Comparison of ENCODE assay signal across 15 mouse cellular contexts in genomic region chr2:18699401-18699990, GRCm38 (mm10). TPM values are rescaled to one million over a fixed set of nuclear protein-coding genes. Genes with fewer than 3 reads are reported as not detected.
DNase-seq lines count a peak whose midpoint lies in the region; ATAC-seq and TF ChIP-seq lines count a peak whose summit lies in the region.
"Had no signal": no experiment of that assay in that cellular context is flagged by ENCODE, and none has a peak within 500 bp of the region (broad histone marks: within the 10 kb centered on the region; RNA-seq: fewer than 3 reads in every experiment).

No protein-coding gene starts in this region.

- DNase-seq in embryo, embryonic 10.5 days (ENCODE audit: low spot score) = peak; percentile 63
- no peak for DNase-seq in embryo, embryonic 9.5 days (ENCODE audit: extremely low spot score)
- DNase-seq in heart, postnatal 0 days (ENCODE audit: low spot score) = no peak
- no peak for DNase-seq in heart, postnatal 4 days
- DNase-seq in neural tube, embryonic 11.5 days (ENCODE audit: low spot score) = peak; percentile 37
- peak; percentile 29 for DNase-seq in retina, postnatal 1 day
- no peak for DNase-seq in adrenal gland, postnatal 14 days
- DNase-seq: adrenal gland, postnatal 10 days; gastrocnemius, postnatal 14 days had no signal

- H3K27me3 ChIP-seq in heart, postnatal 0 days (ENCODE audit: control insufficient read depth, insufficient read depth, low read length) = peaks cover 75% of the 10 kb centered on the region
- H3K27me3 ChIP-seq in neural tube, embryonic 11.5 days (ENCODE audit: control insufficient read depth, insufficient read depth, low read length) = peaks cover 60% of the 10 kb centered on the region
- peaks cover 57% of the 10 kb centered on the region for H3K27me3 ChIP-seq in neural tube, embryonic 15.5 days (replicated peaks)

- no peaks in the 10 kb centered on the region for H3K36me3 ChIP-seq in heart, postnatal 0 days (replicated peaks; ENCODE audit: control insufficient read depth, insufficient read depth, low read length)
- H3K36me3 ChIP-seq in neural tube, embryonic 11.5 days (ENCODE audit: control insufficient read depth, insufficient read depth, low read length) = no peaks in the 10 kb centered on the region
- no peaks in the 10 kb centered on the region for H3K36me3 ChIP-seq in neural tube, embryonic 15.5 days
- H3K36me3 ChIP-seq: hindbrain, embryonic 15.5 days; midbrain, embryonic 12.5 days had no signal

- H3K4me2 ChIP-seq in heart, postnatal 0 days (ENCODE audit: low read depth, low read length) = no peak overlapping the region
- H3K4me2 ChIP-seq in neural tube, embryonic 11.5 days (ENCODE audit: low read depth) = no peak overlapping the region
- no peak overlapping the region for H3K4me2 ChIP-seq in neural tube, embryonic 15.5 days
- H3K4me2 ChIP-seq: hindbrain, embryonic 15.5 days had no signal

- ATAC-seq in heart, postnatal 0 days (ENCODE audit: insufficient read depth, low read depth) = no peak
- ATAC-seq in neural tube, embryonic 11.5 days (ENCODE audit: insufficient read depth, low FRiP score, low TSS enrichment) = no peak
- ATAC-seq in neural tube, embryonic 15.5 days (ENCODE audit: low FRiP score) = no peak

- H3K4me1 ChIP-seq in heart, postnatal 0 days (ENCODE audit: control insufficient read depth, insufficient read depth) = no peaks in the 10 kb centered on the region
- no peaks in the 10 kb centered on the region for H3K4me1 ChIP-seq in neural tube, embryonic 11.5 days (ENCODE audit: control insufficient read depth, insufficient read depth, low read length)
- peaks cover 12% of the 10 kb centered on the region for H3K4me1 ChIP-seq in neural tube, embryonic 15.5 days

- no peak overlapping the region for H3K9ac ChIP-seq in heart, postnatal 0 days (replicated peaks; ENCODE audit: low read depth, low read length)
- H3K9ac ChIP-seq in neural tube, embryonic 11.5 days (ENCODE audit: low read length) = no peak overlapping the region
- H3K9ac ChIP-seq in neural tube, embryonic 15.5 days (replicated peaks) = no peak overlapping the region
- H3K9ac ChIP-seq: hindbrain, embryonic 15.5 days; midbrain, embryonic 12.5 days had no signal

- TF ChIP-seq CTCF in heart, postnatal 0 days (IDR thresholded peaks at IDR 0.05; ENCODE audit: low read depth) = no peak

- peak overlapping the region; percentile 31; the same call in 1 of the 2 replicates for H3K4me3 ChIP-seq in heart, postnatal 0 days (ENCODE audit: low read depth, low read length)
- no peak overlapping the region for H3K4me3 ChIP-seq in neural tube, embryonic 11.5 days (ENCODE audit: low read depth, low read length)
- no peak overlapping the region for H3K4me3 ChIP-seq in neural tube, embryonic 15.5 days (replicated peaks)
- H3K4me3 ChIP-seq: hindbrain, embryonic 15.5 days had no signal

- H3K27ac ChIP-seq in heart, postnatal 0 days (ENCODE audit: low read depth) = no peak overlapping the region
- no peak overlapping the region for H3K27ac ChIP-seq in neural tube, embryonic 11.5 days (ENCODE audit: low read depth, low read length)
- no peak overlapping the region for H3K27ac ChIP-seq in neural tube, embryonic 15.5 days (replicated peaks)
- H3K27ac ChIP-seq: hindbrain, embryonic 15.5 days; midbrain, embryonic 12.5 days had no signal

- no peaks in the 10 kb centered on the region for H3K9me3 ChIP-seq in heart, postnatal 0 days (replicated peaks; ENCODE audit: control insufficient read depth, low read length)
- H3K9me3 ChIP-seq in neural tube, embryonic 11.5 days (ENCODE audit: control insufficient read depth, low read length) = no peaks in the 10 kb centered on the region
- no peaks in the 10 kb centered on the region for H3K9me3 ChIP-seq in neural tube, embryonic 15.5 days (replicated peaks)
- H3K9me3 ChIP-seq: hindbrain, embryonic 15.5 days; midbrain, embryonic 12.5 days had no signal

- WGBS in heart, postnatal 0 days = 2% methylated on average over 11 of the region's 11 CpGs
- 0% methylated on average over 11 of the region's 11 CpGs for WGBS in neural tube, embryonic 11.5 days
- under 1% methylated on average over 11 of the region's 11 CpGs for WGBS in neural tube, embryonic 15.5 days

- no peak for TF ChIP-seq EP300 in heart, postnatal 0 days (IDR thresholded peaks at IDR 0.05; ENCODE audit: low read depth)

RNA-seq across cellular contexts. Expression of gene Spag6, which starts 5.7 kb away (rescaled TPM):
- not detected in 2 replicates for total RNA-seq in heart, postnatal 0 days (2014; rRNA removed; ENCODE audit: low replicate concordance)
- 0.10 and 0.14 TPM in 2 replicates for polyA plus RNA-seq in heart, postnatal 0 days (2015; fragmentation: Nextera tagmentation; extraction: Ambion mirVana)
- under 1 TPM; 0.56 to 0.57 TPM for total RNA-seq in heart, postnatal 4 days (2021)
- polyA plus RNA-seq in neural tube, embryonic 11.5 days (2014; fragmentation: Nextera tagmentation; extraction: Ambion mirVana) = 0.21 and 0.37 TPM in 2 replicates
- polyA plus RNA-seq in neural tube, embryonic 15.5 days (2015; fragmentation: Nextera tagmentation; extraction: Ambion mirVana) = 0.06 TPM in 1 of 2 replicates, not detected in the other
- total RNA-seq in adrenal gland, postnatal 14 days (2021) = 0.41 and 0.56 TPM in 2 replicates
- total RNA-seq: ES-E14; neutrophil, adult 5-6 weeks had no signal
- polyA plus RNA-seq: thymus, postnatal 0 days had no signal

RNA-seq across cellular contexts. Expression of gene Bmi1, which starts 22.7 kb away (rescaled TPM):
- 46.6 and 50.7 TPM in 2 replicates for total RNA-seq in heart, postnatal 0 days (2014; rRNA removed; ENCODE audit: low replicate concordance)
- 14.7 and 15.8 TPM in 2 replicates for polyA plus RNA-seq in heart, postnatal 0 days (2015; fragmentation: Nextera tagmentation; extraction: Ambion mirVana)
- total RNA-seq in heart, postnatal 4 days (2021) = 10 to 100 TPM; 63.8 to 69.2 TPM
- polyA plus RNA-seq in neural tube, embryonic 11.5 days (2014; fragmentation: Nextera tagmentation; extraction: Ambion mirVana) = 37.5 and 43.8 TPM in 2 replicates
- polyA plus RNA-seq in neural tube, embryonic 15.5 days (2015; fragmentation: Nextera tagmentation; extraction: Ambion mirVana) = 18.1 and 19.8 TPM in 2 replicates
- 52.0 and 53.0 TPM in 2 replicates for total RNA-seq in adrenal gland, postnatal 14 days (2021)

RNA-seq across cellular contexts. Expression of gene Commd3, which starts 27.3 kb away (rescaled TPM):
- total RNA-seq in heart, postnatal 0 days (2014; rRNA removed; ENCODE audit: low replicate concordance) = 201 and 342 TPM in 2 replicates
- 278 and 291 TPM in 2 replicates for polyA plus RNA-seq in heart, postnatal 0 days (2015; fragmentation: Nextera tagmentation; extraction: Ambion mirVana)
- total RNA-seq in heart, postnatal 4 days (2021) = 100 to 1,000 TPM; 126 to 140 TPM
- polyA plus RNA-seq in neural tube, embryonic 11.5 days (2014; fragmentation: Nextera tagmentation; extraction: Ambion mirVana) = 145 and 171 TPM in 2 replicates
- 192 and 193 TPM in 2 replicates for polyA plus RNA-seq in neural tube, embryonic 15.5 days (2015; fragmentation: Nextera tagmentation; extraction: Ambion mirVana)
- total RNA-seq in adrenal gland, postnatal 14 days (2021) = 105 and 112 TPM in 2 replicates

Comparison
In these comparisons a context has a peak if more than half of its experiments do, and no peak if none do; other contexts are left out.
1. DNase-seq: peak in embryo, embryonic 10.5 days (single experiment), neural tube, embryonic 11.5 days (single experiment) and retina, postnatal 1 day (single experiment); none in embryo, embryonic 9.5 days (single experiment), heart, postnatal 0 days (single experiment), heart, postnatal 4 days (single experiment) and adrenal gland, postnatal 14 days (single experiment).